Mouse (Mus musculus): ENCODE measurements at regions not wholly inside any gene's neighbourhood (a gene's known extent, or its start where the extent isn't known, plus 50 kb on each side); places are given as distances from the start of the nearest gene placed in this dataset.

DNA sequence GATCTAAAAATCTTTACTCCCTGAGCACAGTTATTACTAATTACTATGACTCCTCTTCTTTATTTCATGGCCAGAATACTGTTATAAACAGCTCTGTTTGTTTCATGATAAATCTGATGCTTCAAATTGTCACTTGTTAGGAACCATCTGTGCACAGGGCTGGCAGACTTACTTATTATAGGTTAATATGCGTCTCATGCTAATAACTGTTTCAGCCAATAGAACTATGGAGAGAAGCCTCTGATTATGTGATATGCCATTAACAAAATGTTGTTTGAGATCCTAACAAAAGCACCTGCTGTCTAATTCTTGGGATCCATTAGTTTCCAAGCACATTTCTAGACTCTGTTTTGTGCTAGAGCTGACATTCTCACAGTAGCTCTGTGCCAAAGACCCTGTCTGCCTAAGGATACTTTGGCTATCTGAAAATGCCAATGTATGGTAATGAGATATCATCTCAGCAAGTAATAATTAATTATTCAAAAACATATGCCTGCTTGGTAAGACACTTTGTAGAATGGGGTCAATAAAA is 318.1 kb downstream of the Grb14 start:
- DNase-seq (ENCODE audit: low spot score in 2 of 2), result no peak

GRCm38 (mm10) chr2:64695974-64696373 is 328.8 kb downstream of the Grb14 start:
- peak in 1 of 2 experiments; percentile 21 for DNase-seq (ENCODE audit: low spot score in 2 of 2)

DNA sequence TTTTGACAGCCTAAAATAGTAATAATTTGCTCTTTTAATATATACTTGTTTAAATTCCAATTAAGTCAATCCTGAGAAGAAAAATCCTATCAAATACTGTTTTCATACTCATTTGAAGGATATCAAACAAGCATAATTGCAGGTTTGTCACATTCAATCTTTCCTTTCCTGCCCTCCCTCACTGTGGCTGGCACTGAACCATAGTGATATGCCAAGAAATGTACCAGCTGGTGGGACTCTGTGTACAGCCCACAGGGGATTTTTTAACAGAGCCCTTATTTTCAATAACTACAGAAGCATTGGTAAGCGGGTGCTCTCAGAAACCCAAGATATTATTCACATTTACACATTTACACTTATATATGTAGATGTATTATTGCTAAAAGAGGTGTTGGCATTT is 333.3 kb downstream of the Grb14 start:
- peak; percentile 23 to 30 for DNase-seq (ENCODE audit: low spot score in 2 of 2)

- no peak for DNase-seq (ENCODE audit: low spot score in 2 of 2)
Measured at GRCm38 (mm10) chr2:64690996-64691395, 333.8 kb downstream of the Grb14 start.

DNA sequence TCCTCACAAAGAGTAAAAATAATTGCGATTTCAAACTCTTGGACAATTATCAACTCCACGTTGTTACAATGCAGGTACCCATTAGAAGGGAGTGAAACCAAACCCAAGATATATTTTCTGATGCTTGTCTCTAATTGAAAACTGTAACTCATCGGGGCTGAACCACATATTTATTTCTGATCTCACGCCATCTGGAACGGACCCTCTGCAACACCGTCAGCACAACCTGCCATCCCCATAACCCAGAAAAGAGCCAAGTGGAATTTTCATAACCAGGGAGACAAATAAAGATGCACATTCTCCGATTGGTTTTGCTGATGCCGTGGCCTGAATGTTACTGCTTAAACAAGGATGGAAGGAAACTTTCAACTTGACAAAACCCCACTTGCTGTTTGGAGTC is 338.0 kb downstream of the Grb14 start:
- no peak for DNase-seq (ENCODE audit: low spot score in 2 of 2)

GRCm38 (mm10) chr2:64649614-64650013 is 375.2 kb downstream of the Grb14 start:
- no peak for DNase-seq (ENCODE audit: low spot score in 2 of 2)

DNA sequence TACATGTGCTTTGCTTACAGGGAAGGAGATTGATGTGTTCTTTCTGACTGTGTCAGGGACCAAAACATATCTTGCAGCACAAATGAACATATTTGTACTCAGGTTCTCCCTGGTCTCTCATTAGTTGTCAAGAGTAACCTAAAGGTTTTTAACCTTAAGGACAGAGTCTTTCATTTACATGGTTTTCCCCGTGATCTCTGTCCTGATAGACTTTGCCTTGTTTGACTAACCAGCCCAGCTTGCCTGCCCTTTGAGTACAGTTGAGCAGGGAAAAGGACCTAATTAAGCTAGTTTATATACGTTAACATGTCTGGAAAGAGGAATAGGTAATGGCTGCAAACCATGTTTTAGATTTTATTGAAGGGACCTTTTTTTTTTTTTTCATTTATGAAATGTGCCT is 407.9 kb downstream of the Grb14 start:
- no peak for DNase-seq (ENCODE audit: low spot score in 2 of 2)

DNA sequence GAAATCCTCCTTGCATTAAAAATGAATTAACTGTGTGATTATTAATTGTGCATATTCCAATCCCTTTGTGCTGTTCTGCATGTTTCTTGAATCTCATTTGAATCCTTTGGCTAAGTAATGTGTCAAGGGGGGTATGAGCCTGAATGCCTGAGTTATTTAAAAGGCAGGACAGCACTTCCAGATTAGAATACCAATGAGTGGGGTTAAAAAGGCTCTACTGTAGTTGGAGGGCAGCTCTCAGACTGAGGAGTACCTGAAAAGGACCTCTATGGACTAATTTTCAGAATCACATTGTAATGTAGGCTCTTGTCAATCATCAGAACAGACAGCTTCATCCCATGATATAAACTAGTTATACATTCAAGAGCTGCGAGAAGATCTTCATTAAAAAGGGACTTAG is 417.9 kb downstream of the Grb14 start:
- DNase-seq (ENCODE audit: low spot score in 2 of 2), result no peak

- DNase-seq (ENCODE audit: low spot score in 2 of 2), result no peak
Measured at GRCm38 (mm10) chr2:64582258-64582657, 442.5 kb downstream of the Grb14 start.

DNA sequence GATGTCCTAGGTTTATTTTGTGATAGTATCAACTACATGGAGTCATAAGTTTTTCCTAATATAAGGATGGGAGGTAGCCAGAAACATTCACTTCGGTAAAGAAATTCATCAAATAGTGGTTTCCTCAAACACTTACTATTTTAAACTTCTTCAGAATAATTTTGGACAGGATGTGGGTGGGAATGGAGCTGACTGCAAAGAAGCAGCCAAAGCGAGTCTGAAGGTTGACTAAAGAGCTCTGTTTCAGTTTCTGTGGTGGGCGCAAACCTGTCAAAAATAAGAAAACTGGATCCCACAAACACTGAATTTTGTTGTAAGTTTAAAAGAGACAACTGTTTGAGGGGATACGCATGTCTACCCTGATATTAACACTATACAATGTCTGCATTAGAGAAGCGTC is 438.2 kb upstream of the Fign start:
- peak in 1 of 2 experiments; percentile 26 for DNase-seq (ENCODE audit: low spot score in 2 of 2)

DNA sequence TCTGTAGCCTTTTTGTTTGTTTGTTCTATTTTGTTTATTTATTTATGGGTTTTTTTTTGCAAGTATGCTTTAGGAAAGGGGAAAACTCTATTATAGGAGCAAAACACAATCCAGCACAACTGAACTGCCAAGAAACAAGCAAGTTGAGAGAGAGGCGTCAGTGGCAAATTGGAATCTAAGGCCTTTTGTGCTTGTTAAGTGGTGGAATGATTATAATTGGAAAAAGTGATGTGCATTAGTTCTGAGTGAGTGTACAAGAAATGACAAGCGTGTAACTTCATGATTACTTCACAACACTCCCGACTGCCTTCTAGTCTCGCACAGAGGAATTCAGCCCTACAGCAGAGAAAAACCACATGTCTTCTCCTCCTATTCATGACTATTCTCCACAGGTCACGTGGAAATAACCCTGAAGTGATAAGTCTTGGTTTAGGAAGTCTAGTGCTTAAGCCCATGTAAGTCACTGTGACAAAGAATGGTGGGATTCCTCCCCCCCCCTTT is 437.6 kb upstream of the Fign start:
- no peak for DNase-seq (ENCODE audit: low spot score in 2 of 2)

- DNase-seq (ENCODE audit: low spot score in 2 of 2), result no peak
Measured at GRCm38 (mm10) chr2:64534869-64535268, 437.0 kb upstream of the Fign start.

GRCm38 (mm10) chr2:64534344-64534743 is 436.5 kb upstream of the Fign start:
- DNase-seq (ENCODE audit: low spot score in 2 of 2), result no peak

DNA sequence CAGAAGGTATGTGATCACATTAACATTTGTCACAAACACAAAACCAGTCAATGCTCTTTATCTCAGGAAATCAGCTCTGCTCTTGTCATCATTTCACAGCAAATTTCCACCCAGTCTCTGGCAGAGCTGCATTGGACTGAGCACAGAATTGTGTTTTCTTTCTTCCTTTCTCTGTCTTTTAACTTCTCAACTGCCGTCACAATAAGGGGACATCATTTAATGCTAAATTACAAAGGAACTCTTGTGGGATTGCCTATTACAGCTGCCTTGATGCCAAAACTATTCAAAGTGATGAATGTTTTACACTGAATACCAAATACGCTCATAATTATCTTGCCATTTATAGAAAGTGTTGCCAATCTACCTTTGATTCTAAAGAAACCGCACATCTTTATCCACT is 424.9 kb upstream of the Fign start:
- no peak for DNase-seq (ENCODE audit: low spot score in 2 of 2)

- no peak for DNase-seq (ENCODE audit: low spot score in 2 of 2)
Measured at GRCm38 (mm10) chr2:64522233-64522632, 424.4 kb upstream of the Fign start.

DNA sequence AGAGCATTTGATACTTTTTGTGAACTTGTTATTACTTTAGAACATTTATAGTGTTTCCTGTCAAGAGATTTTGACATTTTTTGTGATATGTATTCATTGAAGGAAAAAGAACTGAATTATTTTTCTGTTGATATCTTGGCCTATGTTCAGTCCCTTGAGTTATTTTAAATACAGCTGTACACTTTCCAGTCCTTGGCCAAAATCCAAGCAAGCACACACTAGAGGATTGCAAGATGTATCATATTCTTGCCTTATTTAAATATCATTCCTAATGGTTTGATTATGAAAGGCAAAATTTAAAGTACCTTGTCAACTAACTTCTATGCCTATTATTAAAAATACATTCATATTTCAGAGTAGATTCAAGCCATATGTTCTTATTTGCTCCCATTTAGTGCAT is 397.9 kb upstream of the Fign start:
- no peak for DNase-seq (ENCODE audit: low spot score in 2 of 2)

GRCm38 (mm10) chr2:64466412-64466970 is 368.7 kb upstream of the Fign start:
- no peak for DNase-seq (ENCODE audit: low spot score in 2 of 2)

DNA sequence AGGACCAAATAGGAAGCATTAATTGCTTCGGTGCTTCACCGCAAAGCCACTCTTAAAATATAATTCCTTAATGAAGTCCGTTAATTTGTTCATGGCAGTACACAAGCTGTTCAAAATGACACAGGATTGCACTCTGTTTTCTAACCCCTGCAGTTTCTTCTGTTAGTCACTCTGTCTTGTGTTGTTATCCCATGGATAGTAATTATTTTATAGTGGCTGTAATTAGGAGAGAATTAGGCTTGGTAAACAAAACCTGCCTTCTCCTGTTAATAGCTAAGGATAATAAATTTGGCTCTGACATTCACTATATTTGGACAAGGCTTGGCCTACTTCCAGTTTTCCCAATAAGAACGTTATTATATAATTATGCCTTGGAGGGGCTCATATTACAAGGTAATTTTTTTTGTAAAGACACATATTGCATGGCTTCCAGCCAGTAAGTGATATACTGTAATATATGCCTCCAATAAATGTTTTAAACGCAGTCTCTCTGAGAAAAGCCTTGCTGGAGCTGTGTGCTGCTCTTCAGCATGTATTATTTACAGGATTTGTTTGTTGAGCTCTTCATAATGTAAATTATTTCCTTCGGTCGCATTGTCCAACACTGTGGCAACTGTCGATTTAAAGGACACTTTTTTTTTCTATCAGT is 364.8 kb upstream of the Fign start:
- DNase-seq (ENCODE audit: low spot score in 2 of 2), result no peak

DNA sequence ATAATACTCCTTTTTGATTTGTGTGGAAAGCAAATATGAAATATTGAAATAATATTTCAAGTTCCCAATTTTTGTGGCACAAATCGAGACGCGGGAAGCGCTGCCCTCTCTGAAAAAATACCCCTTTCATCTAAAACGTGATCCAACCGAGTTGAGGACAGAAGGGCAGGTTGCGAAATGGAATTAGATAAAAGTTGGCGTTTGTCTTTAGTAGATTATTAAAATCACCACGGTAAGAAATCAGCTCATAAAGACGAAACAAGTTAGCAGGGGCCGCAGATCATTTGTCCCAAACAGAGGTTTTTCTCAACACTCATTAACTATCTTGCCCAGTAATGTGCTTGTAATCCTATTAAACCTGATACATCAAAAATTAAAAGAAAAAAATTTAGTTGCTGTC is 364.2 kb upstream of the Fign start:
- DNase-seq (ENCODE audit: low spot score in 2 of 2), result no peak

DNA sequence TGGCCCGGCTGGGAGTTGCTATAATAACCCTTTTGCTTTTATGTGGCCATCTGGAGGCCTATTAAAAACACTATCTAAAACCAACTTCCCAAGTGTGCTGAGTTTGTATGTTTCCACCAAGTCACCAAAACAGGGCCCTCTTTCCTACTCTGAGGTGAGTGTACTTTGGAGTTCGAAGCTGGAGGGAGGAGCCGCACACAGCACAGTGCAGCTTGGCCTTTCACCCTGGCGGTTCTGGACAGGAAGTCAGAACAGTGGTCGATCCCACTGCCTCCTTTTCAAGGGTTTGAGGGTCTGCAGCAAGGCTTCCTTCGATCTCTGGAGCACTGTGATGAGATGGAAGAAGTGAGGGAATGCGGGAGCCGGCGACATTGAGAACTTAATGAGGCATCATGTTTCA is 363.8 kb upstream of the Fign start:
- DNase-seq (ENCODE audit: low spot score in 2 of 2), result no peak

DNA sequence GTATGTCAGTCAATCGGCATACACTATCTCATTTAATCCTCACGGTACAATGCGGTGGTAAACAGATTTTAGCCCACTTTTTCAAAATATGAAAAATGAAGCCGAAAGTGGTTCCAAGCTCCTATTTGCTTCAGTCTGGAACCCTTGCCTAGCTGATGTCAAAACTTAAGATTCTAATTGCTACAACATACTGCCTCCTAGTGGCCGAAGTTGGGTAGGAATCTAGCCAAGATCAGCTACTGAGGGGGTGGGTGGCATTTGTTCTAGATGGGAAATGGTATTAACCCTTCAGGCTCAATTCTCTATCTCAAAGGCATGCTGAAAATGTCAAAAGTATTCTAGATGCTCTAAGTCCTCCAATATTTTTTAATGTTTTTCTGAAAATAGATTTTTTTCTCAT is 360.3 kb upstream of the Fign start:
- DNase-seq (ENCODE audit: low spot score in 2 of 2), result no peak

DNA sequence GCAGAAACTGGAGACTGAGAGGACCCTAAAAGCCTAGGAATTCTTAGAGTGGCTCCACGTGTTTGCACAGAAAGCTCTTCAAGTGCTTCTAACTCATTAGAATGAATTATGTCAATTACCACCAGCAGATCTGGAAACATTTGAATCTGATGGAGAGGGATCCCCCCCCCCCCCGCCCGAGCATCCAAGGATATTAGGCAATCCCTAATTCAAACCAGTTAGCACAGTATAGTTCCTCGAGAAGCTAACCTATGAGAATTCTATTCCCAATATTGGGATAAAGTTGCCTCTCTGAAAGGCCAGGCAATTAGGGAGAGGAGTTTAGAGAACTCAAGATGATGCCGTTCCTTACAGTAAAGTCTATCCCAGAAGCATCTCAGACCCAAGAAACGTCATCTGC is 354.9 kb upstream of the Fign start:
- no peak for DNase-seq (ENCODE audit: low spot score in 2 of 2)

GRCm38 (mm10) chr2:64451614-64452317 is 353.9 kb upstream of the Fign start:
- DNase-seq (ENCODE audit: low spot score in 2 of 2), result no peak
